Mouse (Mus musculus): Measurements from ENCODE around the gene Cyp24a1. TPM values are rescaled to one million over a fixed set of nuclear protein-coding genes. Genes with fewer than 3 reads are reported as not detected.

Gene Cyp24a1
- total RNA-seq, 2 experiments from 2014 or later, result not detected

- no peak for DNase-seq
These were observed 60.7 kb downstream of the Cyp24a1 start for GRCm38 (mm10) chr2:170436204-170436603.

Other genes with a start within 250 kb of the Cyp24a1 start
- 1 to 10 TPM; 4.5 to 7.4 TPM for gene Bcas1, start 69.3 kb downstream of the Cyp24a1 start, total RNA-seq (2021)
- 10 to 100 TPM; 21.9 to 25.9 TPM for gene Pfdn4, start 717 bp downstream of the Cyp24a1 start, total RNA-seq (2021)
- gene 4930470P17Rik, start 104.9 kb upstream of the Cyp24a1 start, total RNA-seq (2021), result not detected
- 10 to 100 TPM; 20.1 to 24.0 TPM for gene Dok5, start 234.7 kb upstream of the Cyp24a1 start, total RNA-seq (2021)